Mouse (Mus musculus) hindbrain, embryonic 11.5 days (tissue): ENCODE results near the gene Atp5g1. TPM values are rescaled to one million over a fixed set of nuclear protein-coding genes. Genes with fewer than 3 reads are reported as not detected.

Experiments used
- ATAC-seq: fragments of 200-750 bp; cut with Nextera tagmentation; 2 replicates; pipeline ENCODE4 v1.8.0; 2017; ENCODE audit warnings: mild to moderate bottlenecking, moderate TSS enrichment, moderate library complexity; ENCODE audit not compliant: low FRiP score
- DNase-seq: peaks from one replicate; pipeline ENCODE4 v3.0.0-alpha.2; 2015; ENCODE audit warnings: low spot score
- H3K27ac ChIP-seq: fragments of 300-500 bp; sonication (generic); 2 replicates; pipeline ENCODE4 v1.5.1; 2014; ENCODE audit warnings: mild to moderate bottlenecking, low read depth, low read length
- H3K27me3 ChIP-seq: fragments of 300-500 bp; sonication (generic); 2 replicates; pipeline ENCODE4 v1.6.1; 2014; ENCODE audit warnings: mild to moderate bottlenecking, low read length, moderate library complexity, mixed read lengths; ENCODE audit not compliant: control insufficient read depth, insufficient read depth
- H3K36me3 ChIP-seq: fragments of 300-500 bp; sonication (generic); 2 replicates; pipeline ENCODE4 v1.6.1; 2014; ENCODE audit warnings: mild to moderate bottlenecking, low read length, moderate library complexity, mixed read lengths; ENCODE audit not compliant: control insufficient read depth, insufficient read depth
- H3K4me1 ChIP-seq: fragments of 300-500 bp; sonication (generic); replicated peaks from 2 replicates; pipeline ENCODE4 v1.6.1; 2014; ENCODE audit warnings: low read length, mixed read lengths; ENCODE audit not compliant: control insufficient read depth, insufficient read depth
- H3K4me2 ChIP-seq: fragments of 300-500 bp; sonication (generic); replicated peaks from 2 replicates; pipeline ENCODE4 v1.6.1; 2014; ENCODE audit warnings: mild to moderate bottlenecking, low read depth, low read length
- H3K4me3 ChIP-seq: fragments of 300-500 bp; sonication (generic); 2 replicates; pipeline ENCODE4 v1.5.1; 2014; ENCODE audit warnings: low read depth, low read length
- H3K9ac ChIP-seq: fragments of 300-500 bp; sonication (generic); 2 replicates; pipeline ENCODE4 v1.6.1; 2014; ENCODE audit warnings: low read depth, low read length
- H3K9me3 ChIP-seq: fragments of 300-500 bp; sonication (generic); 2 replicates; pipeline ENCODE4 v1.6.1; 2016; ENCODE audit warnings: low read length; ENCODE audit not compliant: control insufficient read depth
- WGBS: fragments of 180-500 bp; shearing (Covaris S2); extraction: QIAGEN DNeasy Blood & Tissue Kit; methylation state at CpG from one replicate; pipeline ENCODE4 v1.1.7; 2014; 5-methylcytosine and 5-hydroxymethylcytosine counted together
- polyA plus RNA-seq: library from polyadenylated mRNA; unstranded; fragments of >200 nt; fragmentation: Nextera tagmentation; extraction: Ambion mirVana; gene quantifications from 2 replicates; pipeline ENCODE4 v1.2.1, GENCODE M21; 2014

The Atp5g1 gene
- polyA plus RNA-seq, 1 experiment from 2014 or later: 474 TPM

GRCm38 (mm10) chr11:96044803-96045567 lies 30.5 kb downstream of the Atp5g1 start:
- no peaks in the 10 kb centered on the region for H3K4me1 ChIP-seq
- H3K27ac ChIP-seq: no peak overlapping the region
- H3K36me3 ChIP-seq: peaks cover 13% of the 10 kb centered on the region; the same call in 1 of the 2 replicates
- no peak overlapping the region for H3K4me3 ChIP-seq
- H3K4me2 ChIP-seq: no peak overlapping the region
- DNase-seq (no peak), ATAC-seq (no peak)
- H3K27me3 ChIP-seq: no peaks in the 10 kb centered on the region
- H3K9ac ChIP-seq: no peak overlapping the region
- 87% methylated on average over 11 of the region's 11 CpGs for WGBS
- no peaks in the 10 kb centered on the region for H3K9me3 ChIP-seq

GRCm38 (mm10) chr11:96038560-96038959 lies 36.9 kb downstream of the Atp5g1 start:
- no peak for ATAC-seq
- no peak overlapping the region for H3K27ac ChIP-seq
- H3K9me3 ChIP-seq: no peaks in the 10 kb centered on the region
- 96% methylated on average over 1 of the region's 1 CpGs for WGBS
- no peak overlapping the region for H3K4me3 ChIP-seq
- no peak for DNase-seq
- H3K9ac ChIP-seq: no peak overlapping the region
- H3K4me1 ChIP-seq: no peaks in the 10 kb centered on the region; the same call in 1 of the 2 replicates
- peaks cover 3% of the 10 kb centered on the region; the same call in 1 of the 2 replicates for H3K36me3 ChIP-seq
- no peaks in the 10 kb centered on the region for H3K27me3 ChIP-seq
- no peak overlapping the region for H3K4me2 ChIP-seq

GRCm38 (mm10) chr11:96037499-96037898 lies 38.0 kb downstream of the Atp5g1 start:
- Histone ChIP-seq H3K27me3 (no peaks in the 10 kb centered on the region), H3K27ac (no peak overlapping the region), H3K9me3 (no peaks in the 10 kb centered on the region), H3K9ac (no peak overlapping the region), H3K4me3 (no peak overlapping the region), H3K4me2 (no peak overlapping the region), H3K36me3 (peaks cover 3% of the 10 kb centered on the region; the same call in 1 of the 2 replicates), H3K4me1 (no peaks in the 10 kb centered on the region; the same call in 1 of the 2 replicates)
- DNase-seq: no peak
- 96% methylated on average over 5 of the region's 5 CpGs for WGBS
- no peak for ATAC-seq

GRCm38 (mm10) chr11:96035133-96035532 lies 40.3 kb downstream of the Atp5g1 start:
- H3K4me2 ChIP-seq: peak overlapping the region; percentile 86
- no peaks in the 10 kb centered on the region for H3K36me3 ChIP-seq
- WGBS: 12% methylated on average over 6 of the region's 6 CpGs
- DNase-seq (no peak), ATAC-seq (no peak)
- H3K9ac ChIP-seq: peak overlapping the region; percentile 83
- H3K27me3 ChIP-seq: no peaks in the 10 kb centered on the region
- peak overlapping the region; percentile 58; the same call in 1 of the 2 replicates for H3K27ac ChIP-seq
- H3K9me3 ChIP-seq: no peaks in the 10 kb centered on the region
- no peaks in the 10 kb centered on the region; the same call in 1 of the 2 replicates for H3K4me1 ChIP-seq
- H3K4me3 ChIP-seq: peak overlapping the region; percentile 87

GRCm38 (mm10) chr11:96034596-96035052 lies 40.8 kb downstream of the Atp5g1 start, which contains the start of gene Snf8:
Snf8 (plus strand) TSS chr11:96034885.
- ATAC-seq (peak; percentile 47), DNase-seq (peak; percentile 98)
- Histone ChIP-seq H3K4me2 (peak within 1 kb of the TSS; percentile 86), H3K9ac (peak within 1 kb of the TSS; percentile 83), H3K27me3 (no peaks in the 10 kb centered on the region), H3K4me3 (peak within 1 kb of the TSS; percentile 87), H3K27ac (peak within 1 kb of the TSS; percentile 58; the same call in 1 of the 2 replicates), H3K36me3 (no peaks in the 10 kb centered on the region), H3K9me3 (no peaks in the 10 kb centered on the region), H3K4me1 (no peaks in the 10 kb centered on the region; the same call in 1 of the 2 replicates)
- 2% methylated on average over 29 of the region's 29 CpGs for WGBS

GRCm38 (mm10) chr11:96034116-96034515 lies 41.4 kb downstream of the Atp5g1 start:
- no peak for DNase-seq
- no peaks in the 10 kb centered on the region; the same call in 1 of the 2 replicates for H3K4me1 ChIP-seq
- no peaks in the 10 kb centered on the region for H3K9me3 ChIP-seq
- no peak for ATAC-seq
- H3K4me3 ChIP-seq: peak overlapping the region; percentile 87
- peak overlapping the region; percentile 86 for H3K4me2 ChIP-seq
- no peak overlapping the region for H3K9ac ChIP-seq
- H3K36me3 ChIP-seq: no peaks in the 10 kb centered on the region
- WGBS: 49% methylated on average over 8 of the region's 8 CpGs
- H3K27ac ChIP-seq: no peak overlapping the region
- no peaks in the 10 kb centered on the region; the same call in 1 of the 2 replicates for H3K27me3 ChIP-seq

- Histone ChIP-seq H3K4me1 (no peaks in the 10 kb centered on the region; the same call in 1 of the 2 replicates), H3K27ac (no peak overlapping the region), H3K9me3 (no peaks in the 10 kb centered on the region), H3K36me3 (no peaks in the 10 kb centered on the region), H3K4me3 (no peak overlapping the region), H3K4me2 (no peak overlapping the region), H3K27me3 (no peaks in the 10 kb centered on the region; the same call in 1 of the 2 replicates), H3K9ac (no peak overlapping the region)
- 93% methylated on average over 3 of the region's 3 CpGs for WGBS
- ATAC-seq: no peak
- DNase-seq: no peak
These were observed 42.2 kb downstream of the Atp5g1 start for GRCm38 (mm10) chr11:96033264-96033663.

GRCm38 (mm10) chr11:96031701-96032100 lies 43.8 kb downstream of the Atp5g1 start:
- H3K9me3 ChIP-seq: no peaks in the 10 kb centered on the region
- H3K36me3 ChIP-seq: no peaks in the 10 kb centered on the region
- H3K4me3 ChIP-seq: no peak overlapping the region
- H3K4me1 ChIP-seq: no peaks in the 10 kb centered on the region; the same call in 1 of the 2 replicates
- no peak overlapping the region for H3K27ac ChIP-seq
- no peak overlapping the region for H3K9ac ChIP-seq
- H3K27me3 ChIP-seq: no peaks in the 10 kb centered on the region; the same call in 1 of the 2 replicates
- WGBS: 83% methylated on average over 2 of the region's 2 CpGs
- DNase-seq (no peak), ATAC-seq (no peak)
- H3K4me2 ChIP-seq: no peak overlapping the region
